Mouse (Mus musculus) forebrain, embryonic 13.5 days (tissue): ENCODE data around the gene Thoc3. TPM values are rescaled to one million over a fixed set of nuclear protein-coding genes. Genes with fewer than 3 reads are reported as not detected.
A peak's percentile ranks its signal among the peaks of the same experiment; 100 is the strongest.

Source experiments
- ATAC-seq: fragments of 200-750 bp; cut with Nextera tagmentation; 2 replicates; pipeline ENCODE4 v1.8.0; 2017
- H3K27ac ChIP-seq: fragments of 300-500 bp; sonication (generic); 2 replicates; pipeline ENCODE4 v1.5.1; 2015; ENCODE audit warnings: inconsistent platforms, mild to moderate bottlenecking, moderate library complexity
- H3K27me3 ChIP-seq: fragments of 300-500 bp; sonication (generic); 2 replicates; pipeline ENCODE4 v1.6.1; 2015; ENCODE audit warnings: mild to moderate bottlenecking, inconsistent platforms
- H3K36me3 ChIP-seq: fragments of 300-500 bp; sonication (generic); 2 replicates; pipeline ENCODE4 v1.6.1; 2015; ENCODE audit warnings: mild to moderate bottlenecking, inconsistent platforms; ENCODE audit not compliant: poor library complexity, severe bottlenecking
- H3K4me1 ChIP-seq: fragments of 300-500 bp; sonication (generic); 2 replicates; pipeline ENCODE4 v1.6.1; 2015; ENCODE audit warnings: inconsistent platforms
- H3K4me2 ChIP-seq: fragments of 300-500 bp; sonication (generic); 2 replicates; pipeline ENCODE4 v1.6.1; 2015; ENCODE audit warnings: inconsistent platforms, mild to moderate bottlenecking, moderate library complexity
- H3K4me3 ChIP-seq: fragments of 300-500 bp; sonication (generic); 2 replicates; pipeline ENCODE4 v1.5.1; 2015; ENCODE audit warnings: mild to moderate bottlenecking, inconsistent platforms
- H3K9ac ChIP-seq: fragments of 300-500 bp; sonication (generic); 2 replicates; pipeline ENCODE4 v1.6.1; 2015; ENCODE audit warnings: mild to moderate bottlenecking, inconsistent platforms
- H3K9me3 ChIP-seq: fragments of 300-500 bp; sonication (generic); replicated peaks from 2 replicates; pipeline ENCODE4 v1.6.1; 2016; ENCODE audit warnings: inconsistent platforms
- WGBS: fragments of 180-500 bp; shearing (Covaris S2); methylation state at CpG from one replicate; pipeline ENCODE4 v1.1.7; 2015; 5-methylcytosine and 5-hydroxymethylcytosine counted together
- polyA plus RNA-seq: library from polyadenylated mRNA; unstranded; fragments of >200 nt; fragmentation: Nextera tagmentation; extraction: Ambion mirVana; gene quantifications from 2 replicates; pipeline ENCODE4 v1.2.1, GENCODE M21; 2015

Thoc3 gene
- polyA plus RNA-seq, 1 experiment from 2014 or later = 113 TPM

DNA sequence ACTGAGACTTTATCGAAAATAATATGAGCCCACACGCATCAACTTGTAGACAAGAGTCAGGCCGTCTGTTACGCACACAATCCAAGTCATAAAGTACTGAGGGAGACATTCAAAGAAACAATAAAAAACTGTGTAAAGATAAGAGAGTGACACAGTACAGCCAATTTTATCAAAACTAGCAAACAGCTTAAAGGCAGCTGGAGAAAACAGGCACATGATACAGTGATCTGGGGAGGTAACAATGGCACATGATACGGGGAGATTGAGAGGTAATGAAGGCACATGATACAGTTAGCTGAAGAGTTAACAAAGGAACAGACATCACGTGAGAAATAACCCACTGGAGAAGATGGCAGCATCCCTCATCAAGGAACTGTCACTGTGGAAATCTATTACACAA, 31.6 kb downstream of the Thoc3 start:
- no peak for ATAC-seq
- no peak overlapping the region for H3K4me2 ChIP-seq
- no peaks in the 10 kb centered on the region for H3K36me3 ChIP-seq
- no peaks in the 10 kb centered on the region for H3K4me1 ChIP-seq
- no peaks in the 10 kb centered on the region for H3K27me3 ChIP-seq
- no peaks in the 10 kb centered on the region for H3K9me3 ChIP-seq
- H3K9ac ChIP-seq = no peak overlapping the region
- WGBS = 89% methylated on average over 6 of the region's 6 CpGs
- no peak overlapping the region for H3K27ac ChIP-seq
- H3K4me3 ChIP-seq = no peak overlapping the region

DNA sequence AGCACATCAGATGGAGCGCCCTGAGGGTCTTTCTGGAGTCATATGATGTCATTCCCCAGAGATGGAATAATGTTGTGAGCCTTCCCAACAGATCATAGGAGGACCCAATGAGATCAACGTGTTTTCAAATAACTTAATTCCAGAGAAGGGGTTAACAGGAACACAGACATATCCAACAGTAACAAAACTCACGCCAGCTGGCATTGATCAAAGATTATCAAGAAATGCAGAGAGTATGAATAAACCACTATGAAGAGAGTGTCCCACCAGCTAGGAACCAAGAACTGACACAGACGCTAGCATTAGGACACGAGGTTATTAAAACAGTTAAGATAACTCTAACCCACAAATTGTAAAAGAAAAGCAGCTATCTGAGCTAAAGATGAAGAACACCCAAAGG, 32.0 kb downstream of the Thoc3 start:
- no peak overlapping the region for H3K4me2 ChIP-seq
- H3K27ac ChIP-seq = no peak overlapping the region
- 82% methylated on average over 5 of the region's 5 CpGs for WGBS
- no peaks in the 10 kb centered on the region for H3K9me3 ChIP-seq
- H3K36me3 ChIP-seq = no peaks in the 10 kb centered on the region
- no peaks in the 10 kb centered on the region for H3K4me1 ChIP-seq
- H3K27me3 ChIP-seq = no peaks in the 10 kb centered on the region
- ATAC-seq = no peak
- no peak overlapping the region for H3K4me3 ChIP-seq
- no peak overlapping the region for H3K9ac ChIP-seq

DNA sequence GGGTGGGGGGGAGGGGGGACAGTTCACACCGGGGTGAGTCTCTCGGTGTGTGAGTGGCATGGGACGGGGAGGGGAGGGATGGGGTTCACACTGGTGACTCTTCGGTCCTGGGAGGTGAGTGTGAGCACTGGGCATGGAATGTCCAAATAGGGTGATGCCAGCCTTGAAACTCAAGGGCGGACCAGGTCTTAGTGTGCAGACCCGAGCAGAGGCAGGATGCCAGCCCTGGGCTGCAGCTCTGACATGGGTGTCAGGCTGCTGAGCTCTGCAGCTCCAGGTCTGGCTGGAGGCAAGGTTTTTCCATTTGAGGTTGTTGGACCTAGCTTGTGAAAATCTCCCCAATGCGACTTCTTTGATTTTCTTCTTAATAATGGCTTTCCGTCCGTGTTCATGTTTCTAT, 37.5 kb downstream of the Thoc3 start:
- Histone ChIP-seq H3K4me1 (no peaks in the 10 kb centered on the region), H3K4me3 (no peak overlapping the region), H3K27ac (no peak overlapping the region), H3K36me3 (no peaks in the 10 kb centered on the region), H3K9me3 (no peaks in the 10 kb centered on the region), H3K9ac (no peak overlapping the region), H3K27me3 (no peaks in the 10 kb centered on the region), H3K4me2 (no peak overlapping the region)
- WGBS = 82% methylated on average over 9 of the region's 9 CpGs
- no peak for ATAC-seq

DNA sequence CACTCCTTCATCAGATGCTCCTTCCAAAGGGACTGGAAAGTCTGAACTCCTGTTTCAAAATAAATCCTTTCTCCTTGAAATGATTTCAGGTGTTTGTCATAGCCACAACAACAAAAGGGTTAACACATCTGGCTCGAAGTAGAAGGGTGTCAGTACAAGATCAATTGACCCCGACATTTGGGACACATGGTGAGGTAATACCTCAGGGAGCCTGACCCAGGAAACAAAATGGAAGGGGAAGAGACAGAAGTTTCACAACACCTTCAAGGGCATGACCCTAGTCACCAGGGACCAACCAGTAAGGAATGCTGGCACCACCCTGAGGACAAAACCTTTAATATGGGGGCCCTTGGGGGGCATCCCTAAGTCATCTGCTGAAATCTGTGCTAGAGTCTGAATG, 38.6 kb downstream of the Thoc3 start:
- Histone ChIP-seq H3K9me3 (no peaks in the 10 kb centered on the region), H3K9ac (no peak overlapping the region), H3K4me2 (no peak overlapping the region), H3K27ac (no peak overlapping the region), H3K4me3 (no peak overlapping the region), H3K4me1 (peaks cover 6% of the 10 kb centered on the region), H3K36me3 (no peaks in the 10 kb centered on the region), H3K27me3 (no peaks in the 10 kb centered on the region)
- no peak for ATAC-seq
- WGBS = 67% methylated on average over 2 of the region's 2 CpGs

DNA sequence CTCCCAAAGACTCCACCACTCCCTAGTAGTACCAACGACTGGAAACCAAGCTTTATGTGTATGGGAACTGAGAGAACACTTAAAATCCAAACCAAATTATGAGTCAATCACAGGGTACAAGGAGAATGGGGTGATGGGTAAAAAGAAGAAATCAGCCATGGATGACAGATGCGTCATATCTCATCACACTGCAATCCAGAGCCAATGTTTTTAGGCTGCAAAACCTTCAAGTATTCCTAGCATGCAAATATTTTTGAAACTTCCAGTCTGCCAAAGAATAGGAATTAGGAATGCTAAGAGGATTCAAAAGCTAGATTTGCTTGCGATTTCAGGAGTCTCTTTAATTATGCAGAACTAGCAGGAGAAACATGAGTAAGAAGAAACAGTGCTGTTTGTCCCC, 39.9 kb downstream of the Thoc3 start:
- Histone ChIP-seq H3K4me2 (no peak overlapping the region), H3K27ac (no peak overlapping the region), H3K4me1 (peaks cover 10% of the 10 kb centered on the region), H3K9ac (no peak overlapping the region), H3K4me3 (no peak overlapping the region), H3K36me3 (no peaks in the 10 kb centered on the region), H3K9me3 (no peaks in the 10 kb centered on the region), H3K27me3 (no peaks in the 10 kb centered on the region)
- 79% methylated on average over 3 of the region's 3 CpGs for WGBS
- ATAC-seq = no peak

DNA sequence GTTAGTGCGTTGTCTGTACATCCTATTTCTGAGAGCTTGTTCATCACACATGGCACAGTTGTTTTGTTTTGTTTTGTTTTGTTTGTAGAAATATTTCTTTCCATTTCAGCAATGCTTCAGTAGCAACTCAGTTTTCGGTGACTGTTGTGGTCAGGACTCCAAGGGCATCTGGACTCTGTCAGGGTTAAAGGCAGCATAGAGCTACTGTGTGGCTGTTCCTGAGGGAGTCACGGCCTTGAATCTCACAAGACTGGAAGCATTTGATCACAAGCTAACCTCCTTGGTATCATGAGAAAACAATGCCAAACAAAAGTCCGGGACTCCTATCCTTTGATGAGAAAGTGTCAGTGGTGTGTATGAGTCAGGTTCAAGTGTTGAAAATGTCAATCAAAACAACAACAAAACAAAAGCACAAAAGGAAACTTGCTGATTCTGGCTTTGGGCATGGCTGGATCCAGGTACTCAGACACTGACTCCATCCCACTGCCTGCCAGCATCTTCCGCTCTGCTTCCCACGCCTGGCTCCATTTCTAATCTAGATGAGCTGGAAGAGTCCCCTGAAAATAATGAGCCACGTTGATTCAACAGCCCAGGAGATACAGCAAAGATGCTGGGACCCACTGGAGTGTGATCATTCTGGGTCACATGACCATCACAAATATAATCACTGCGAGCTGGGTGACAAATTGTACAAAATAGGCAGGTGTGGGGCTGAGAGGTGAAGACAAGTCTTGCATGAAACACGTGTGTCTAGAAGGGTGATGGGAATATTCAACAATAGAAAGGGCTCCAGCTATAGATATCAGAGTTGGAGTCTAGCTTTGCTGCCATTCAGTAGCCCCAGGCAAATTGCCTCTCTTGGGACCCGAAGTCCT, 41.6 kb downstream of the Thoc3 start:
- H3K9ac ChIP-seq = no peak overlapping the region
- no peaks in the 10 kb centered on the region for H3K27me3 ChIP-seq
- no peaks in the 10 kb centered on the region for H3K36me3 ChIP-seq
- ATAC-seq = no peak
- no peak overlapping the region for H3K4me2 ChIP-seq
- 0 out of 2 replicates have a peak, but pooled peaks cover 5% of the 10 kb centered on the region for H3K9me3 ChIP-seq
- peaks cover 10% of the 10 kb centered on the region for H3K4me1 ChIP-seq
- H3K4me3 ChIP-seq = no peak overlapping the region
- H3K27ac ChIP-seq = no peak overlapping the region
- 79% methylated on average over 10 of the region's 10 CpGs for WGBS

DNA sequence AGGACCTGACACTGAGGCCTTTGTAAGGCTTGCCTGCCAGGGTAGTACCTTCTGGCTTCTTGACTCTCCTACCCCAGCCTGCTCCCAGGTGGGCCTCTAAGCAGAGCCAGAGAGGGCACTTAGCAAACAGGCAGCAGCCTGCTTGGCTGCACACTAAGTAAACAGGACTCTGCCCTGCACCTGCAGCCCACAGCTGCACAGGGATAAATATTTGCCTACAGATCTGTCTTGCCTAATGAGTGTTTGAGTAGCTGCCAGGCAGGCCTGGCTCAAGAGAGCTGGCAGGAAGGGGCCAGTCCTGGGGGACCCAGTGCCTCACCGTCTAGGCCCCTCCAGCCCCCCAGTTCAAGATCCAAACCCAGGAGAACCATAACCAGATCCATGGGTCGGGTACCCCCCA, 43.4 kb downstream of the Thoc3 start:
- Histone ChIP-seq H3K9me3 (0 out of 2 replicates have a peak, but pooled peaks cover 5% of the 10 kb centered on the region), H3K4me3 (no peak overlapping the region), H3K9ac (no peak overlapping the region), H3K36me3 (no peaks in the 10 kb centered on the region), H3K27ac (peak overlapping the region; percentile 48), H3K4me2 (no peak overlapping the region), H3K4me1 (peaks cover 10% of the 10 kb centered on the region), H3K27me3 (no peaks in the 10 kb centered on the region)
- peak; percentile 59 for ATAC-seq
- WGBS = 55% methylated on average over 2 of the region's 2 CpGs

DNA sequence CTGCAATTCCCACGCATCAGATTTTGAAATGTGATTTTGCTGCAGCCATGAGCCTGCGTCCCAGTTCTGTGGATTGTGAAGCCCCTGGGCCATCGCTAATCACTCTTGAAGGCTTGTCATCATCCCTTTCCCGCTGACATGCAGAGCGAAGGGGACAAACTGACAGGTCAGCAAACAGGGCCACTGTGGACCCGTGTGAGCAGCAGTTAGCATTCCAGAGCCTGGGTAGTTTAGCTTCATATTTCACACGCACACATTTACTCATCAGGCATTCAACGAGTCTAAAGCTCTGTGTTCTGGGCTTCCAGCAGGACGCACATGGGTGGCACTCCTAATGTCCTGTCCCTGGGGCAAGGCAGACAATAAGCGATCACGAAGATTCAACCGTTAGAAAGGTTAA, 48.4 kb downstream of the Thoc3 start:
- no peaks in the 10 kb centered on the region for H3K36me3 ChIP-seq
- H3K4me3 ChIP-seq = no peak overlapping the region
- peaks cover 21% of the 10 kb centered on the region for H3K4me1 ChIP-seq
- no peak for ATAC-seq
- H3K27me3 ChIP-seq = no peaks in the 10 kb centered on the region
- H3K27ac ChIP-seq = no peak overlapping the region
- H3K4me2 ChIP-seq = no peak overlapping the region
- WGBS = 82% methylated on average over 12 of the region's 12 CpGs
- H3K9ac ChIP-seq = no peak overlapping the region
- 0 out of 2 replicates have a peak, but pooled peaks cover 5% of the 10 kb centered on the region for H3K9me3 ChIP-seq

DNA sequence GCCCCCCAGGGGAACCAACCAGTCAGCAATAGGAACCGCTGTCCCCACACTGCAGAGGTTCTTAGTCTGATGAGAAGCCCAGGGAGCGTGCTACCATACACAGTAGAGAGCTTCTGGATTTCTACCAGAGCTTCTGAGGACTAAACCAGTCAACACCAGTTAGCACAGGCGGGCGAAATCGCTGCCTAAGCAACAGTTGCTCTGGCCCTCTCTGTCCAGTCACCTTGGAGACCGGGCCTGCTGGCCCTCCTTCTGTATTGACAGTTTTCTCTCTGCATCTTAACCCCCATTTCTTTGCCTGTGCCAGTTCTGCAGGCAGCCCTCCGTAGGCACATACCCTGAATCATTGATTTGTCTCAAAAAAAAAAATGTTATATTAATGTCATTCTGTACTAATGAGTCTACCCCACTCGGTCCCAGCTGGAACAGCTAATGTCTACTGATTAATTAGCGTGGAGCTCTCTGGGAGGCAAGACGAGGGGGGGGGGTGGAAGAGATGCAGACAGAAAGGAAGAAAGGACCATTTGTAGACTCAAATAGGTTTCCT, 49.8 kb downstream of the Thoc3 start:
- peak overlapping the region; percentile 61 for H3K27ac ChIP-seq
- WGBS = 38% methylated on average over 10 of the region's 10 CpGs

DNA sequence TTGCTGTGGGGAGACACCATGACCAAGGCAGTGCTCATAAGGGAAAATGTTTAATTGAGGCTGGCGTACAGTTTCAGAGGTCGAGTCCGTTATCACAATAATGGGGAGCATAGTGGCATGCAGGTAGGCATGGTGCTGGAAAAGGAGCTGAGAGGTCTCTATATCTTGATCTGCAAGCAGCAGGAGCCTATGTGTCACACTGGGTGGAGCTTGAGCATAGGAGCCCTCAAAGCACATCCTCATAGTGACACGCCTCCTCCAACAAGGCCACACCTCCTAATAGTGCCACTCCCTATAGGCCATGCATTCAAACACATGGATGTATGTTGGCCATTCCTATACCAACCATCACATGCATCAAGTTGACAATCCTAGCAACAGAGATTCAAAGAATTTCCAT, 53.6 kb downstream of the Thoc3 start:
- H3K9ac ChIP-seq = no peak overlapping the region

More for the DNA sequence above, 49.8 kb downstream of the Thoc3 start:
- Histone ChIP-seq H3K4me1 (peaks cover 15% of the 10 kb centered on the region), H3K9ac (no peak overlapping the region), H3K27me3 (no peaks in the 10 kb centered on the region), H3K9me3 (0 out of 2 replicates have a peak, but pooled peaks cover 5% of the 10 kb centered on the region), H3K4me3 (no peak overlapping the region), H3K36me3 (no peaks in the 10 kb centered on the region), H3K4me2 (no peak overlapping the region)
- ATAC-seq = peak; percentile 67

DNA sequence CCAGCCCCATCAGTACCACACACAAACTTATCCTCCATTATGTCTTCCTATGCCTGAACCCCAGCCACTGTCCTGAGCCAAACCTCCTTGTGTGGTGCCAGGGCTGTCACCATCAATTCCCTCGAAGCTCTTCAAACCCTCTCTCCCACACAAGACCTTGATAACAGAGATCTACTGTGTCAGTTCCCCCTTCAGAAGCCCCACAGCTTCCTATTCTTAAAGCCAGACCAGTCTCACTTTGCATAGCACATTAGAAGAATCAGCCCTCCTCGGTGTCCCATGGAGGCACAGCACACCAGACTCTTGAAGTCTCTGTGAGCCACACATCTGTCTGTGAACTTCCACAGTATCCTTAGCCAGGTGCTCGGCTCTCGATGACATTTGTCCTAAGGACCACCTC, 55.9 kb downstream of the Thoc3 start:
- Histone ChIP-seq H3K9me3 (no peaks in the 10 kb centered on the region), H3K36me3 (no peaks in the 10 kb centered on the region), H3K4me3 (no peak overlapping the region), H3K27me3 (no peaks in the 10 kb centered on the region), H3K4me2 (0 out of 2 replicates have a peak overlapping the region, but pooled peaks have one; percentile 10), H3K9ac (no peak overlapping the region), H3K4me1 (peaks cover 16% of the 10 kb centered on the region), H3K27ac (peak overlapping the region; percentile 51)
- ATAC-seq = peak; percentile 45; the same call in 1 of the 2 replicates
- 76% methylated on average over 4 of the region's 4 CpGs for WGBS

More for the DNA sequence above, 53.6 kb downstream of the Thoc3 start:
- H3K27ac ChIP-seq = no peak overlapping the region
- H3K36me3 ChIP-seq = no peaks in the 10 kb centered on the region
- no peaks in the 10 kb centered on the region for H3K9me3 ChIP-seq
- H3K4me2 ChIP-seq = no peak overlapping the region
- ATAC-seq = no peak
- 94% methylated on average over 4 of the region's 4 CpGs for WGBS
- H3K27me3 ChIP-seq = no peaks in the 10 kb centered on the region
- H3K4me1 ChIP-seq = peaks cover 31% of the 10 kb centered on the region
- no peak overlapping the region for H3K4me3 ChIP-seq

DNA sequence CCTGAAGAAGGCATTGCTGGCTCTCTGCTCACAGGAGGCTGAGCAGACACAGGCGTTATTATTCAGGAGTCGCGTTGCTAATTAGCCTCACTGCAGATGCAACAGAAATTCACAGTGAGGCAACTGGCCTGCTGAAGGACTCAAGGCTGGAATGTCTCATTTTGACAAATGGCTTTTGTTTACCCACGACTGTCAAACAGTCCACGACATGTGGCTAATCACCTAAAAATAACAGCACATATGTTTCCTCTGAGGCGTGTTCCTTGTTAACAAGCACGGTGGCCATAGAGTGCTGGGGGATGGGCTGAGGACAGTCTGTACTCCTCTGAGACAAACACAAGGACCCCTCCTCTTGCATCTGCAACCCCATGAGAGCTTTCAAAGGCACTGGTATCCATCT, 56.4 kb downstream of the Thoc3 start:
- Histone ChIP-seq H3K27me3 (no peaks in the 10 kb centered on the region), H3K4me3 (no peak overlapping the region), H3K4me2 (peak overlapping the region; percentile 10; the same call in 1 of the 2 replicates), H3K4me1 (peaks cover 16% of the 10 kb centered on the region), H3K27ac (peak overlapping the region; percentile 51), H3K9me3 (no peaks in the 10 kb centered on the region), H3K36me3 (no peaks in the 10 kb centered on the region), H3K9ac (no peak overlapping the region)
- 10% methylated on average over 7 of the region's 7 CpGs for WGBS
- ATAC-seq = peak; percentile 88
